Mouse (Mus musculus) cortical plate, adult 2 months (tissue): ENCODE measurements around the gene Zbtb37.

ENCODE experiments used
- CTCF ChIP-seq: fragments of 200-500 bp; IDR thresholded peaks from 2 replicates; pipeline ENCODE4 v1.5.1; 2011; ENCODE audit warnings: mild to moderate bottlenecking, control low read depth, low read length; ENCODE audit not compliant: insufficient read depth; ENCODE audit errors: extremely low read depth
- POLR2A ChIP-seq: fragments of 200-500 bp; IDR thresholded peaks from 2 replicates; pipeline ENCODE4 v1.6.1; 2011; ENCODE audit warnings: mild to moderate bottlenecking, low read length, control low read depth; ENCODE audit not compliant: insufficient read depth; ENCODE audit errors: extremely low read depth

DNA sequence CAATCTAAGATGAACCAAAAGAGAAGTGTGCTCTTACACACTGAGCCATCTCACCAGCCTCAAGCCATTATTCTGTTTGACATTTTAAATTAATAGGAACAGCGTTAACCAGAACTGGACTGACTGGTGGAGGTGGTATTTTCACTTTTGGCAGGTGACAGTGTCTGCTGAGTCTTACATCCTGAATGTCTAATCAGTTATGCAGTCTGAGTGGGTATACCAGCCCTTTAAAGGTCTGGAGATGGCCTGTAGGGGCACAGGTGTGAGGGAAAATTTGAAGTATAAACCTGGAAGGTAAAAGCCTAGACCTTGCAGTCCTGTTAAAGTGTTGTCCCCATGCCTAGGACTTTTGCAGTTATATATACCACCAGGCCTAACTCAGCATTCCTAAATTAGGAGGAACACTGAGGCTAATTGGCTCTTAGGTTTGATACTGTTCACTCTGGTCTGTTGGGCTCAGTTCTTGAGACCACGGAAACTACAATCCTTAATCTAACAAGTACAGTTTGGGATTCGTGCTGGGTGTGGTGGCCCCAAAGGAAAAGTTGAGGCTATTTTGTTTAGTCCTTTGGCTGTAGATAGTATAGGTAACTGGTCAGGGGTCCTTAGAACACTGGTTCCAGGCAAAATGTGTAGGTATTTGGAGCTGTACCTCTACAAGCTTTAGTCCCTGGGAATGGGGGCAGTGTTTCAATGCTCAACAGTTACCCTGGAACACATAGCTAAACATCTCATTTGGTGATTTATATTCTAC lies 4.5 kb upstream of the Zbtb37 start:
- TF ChIP-seq CTCF: no peak
- peak; percentile 26; the same call in 1 of the 2 replicates for TF ChIP-seq POLR2A
